In genomic region chr5:141241645-141242284, GRCm38 (mm10) we compare ENCODE assay signal across 8 mouse cellular contexts. TPM values are rescaled to one million over a fixed set of nuclear protein-coding genes. Genes with fewer than 3 reads are reported as not detected.
DNase-seq lines count a peak whose midpoint lies in the region; ATAC-seq and TF ChIP-seq lines count a peak whose summit lies in the region.

No protein-coding gene starts in this region.

- no peaks in the 10 kb centered on the region for H3K9me3 ChIP-seq in heart, embryonic 12.5 days (replicated peaks)
- H3K9me3 ChIP-seq in E14TG2a.4 (ENCODE audit: low read length), result no peaks in the 10 kb centered on the region
- no peaks in the 10 kb centered on the region for H3K9me3 ChIP-seq in hindbrain, embryonic 12.5 days (replicated peaks)
- H3K9me3 ChIP-seq in midbrain, embryonic 13.5 days, result no peaks in the 10 kb centered on the region

- 0 out of 2 replicates have a peak, but pooled peaks have one; percentile 53 for TF ChIP-seq POLR2A in brain, embryonic 14.5 days (IDR thresholded peaks at IDR 0.05; ENCODE audit: borderline replicate concordance, extremely low read depth, insufficient read depth, insufficient read length, poor library complexity, severe bottlenecking)

- H3K27ac ChIP-seq in heart, embryonic 12.5 days (ENCODE audit: poor library complexity, severe bottlenecking), result peak overlapping the region; percentile 72
- H3K27ac ChIP-seq in hindbrain, embryonic 12.5 days, result peak overlapping the region; percentile 73; the same call in 1 of the 2 replicates
- peak overlapping the region; percentile 75 for H3K27ac ChIP-seq in midbrain, embryonic 13.5 days

- H3K4me2 ChIP-seq in heart, embryonic 12.5 days, result peak overlapping the region; percentile 95
- peak overlapping the region; percentile 98 for H3K4me2 ChIP-seq in hindbrain, embryonic 12.5 days (replicated peaks)
- H3K4me2 ChIP-seq in midbrain, embryonic 13.5 days (replicated peaks), result peak overlapping the region; percentile 95

- intact Hi-C loops in heart, postnatal 25 days (cut with DNase I), result loop anchor here (5.0 to 10.0 kb wide), 2 partner anchors 377 to 1076 kb away; no protein-coding TSS in a partner anchor

- peaks cover 10% of the 10 kb centered on the region for H3K27me3 ChIP-seq in heart, embryonic 12.5 days (replicated peaks)
- peaks cover 71% of the 10 kb centered on the region for H3K27me3 ChIP-seq in E14TG2a.4 (ENCODE audit: insufficient read depth, low read length)
- H3K27me3 ChIP-seq in hindbrain, embryonic 12.5 days, result peaks cover 59% of the 10 kb centered on the region
- H3K27me3 ChIP-seq in midbrain, embryonic 13.5 days, result peaks cover 62% of the 10 kb centered on the region

- no peak for TF ChIP-seq CTCF in E14TG2a.4 (conservative IDR thresholded peaks at IDR 0.05; ENCODE audit: low read length)
- no peak for TF ChIP-seq CTCF in brain, embryonic 14.5 days (IDR thresholded peaks at IDR 0.05; ENCODE audit: borderline replicate concordance, extremely low read depth, insufficient read depth, insufficient read length)

- H3K36me3 ChIP-seq in heart, embryonic 12.5 days, result no peaks in the 10 kb centered on the region
- no peaks in the 10 kb centered on the region for H3K36me3 ChIP-seq in E14TG2a.4 (ENCODE audit: insufficient read depth, low read length)
- H3K36me3 ChIP-seq in hindbrain, embryonic 12.5 days, result no peaks in the 10 kb centered on the region
- H3K36me3 ChIP-seq in midbrain, embryonic 13.5 days, result no peaks in the 10 kb centered on the region

- H3K9ac ChIP-seq in heart, embryonic 12.5 days, result peak overlapping the region; percentile 89
- H3K9ac ChIP-seq in hindbrain, embryonic 12.5 days, result peak overlapping the region; percentile 85
- H3K9ac ChIP-seq in midbrain, embryonic 13.5 days (replicated peaks), result peak overlapping the region; percentile 80

- H3K4me3 ChIP-seq in heart, embryonic 12.5 days, result peak overlapping the region; percentile 87
- peak overlapping the region; percentile 84 for H3K4me3 ChIP-seq in E14TG2a.4 (replicated peaks; ENCODE audit: low read length)
- H3K4me3 ChIP-seq in hindbrain, embryonic 12.5 days, result peak overlapping the region; percentile 67
- peak overlapping the region; percentile 69 for H3K4me3 ChIP-seq in midbrain, embryonic 13.5 days (replicated peaks)

- peak; percentile 22; the same call in 1 of the 2 replicates for ATAC-seq in heart, embryonic 12.5 days (ENCODE audit: insufficient number of reproducible peaks, low FRiP score)
- ATAC-seq in hindbrain, embryonic 12.5 days (ENCODE audit: low FRiP score), result peak; percentile 61
- peak; percentile 60 for ATAC-seq in midbrain, embryonic 13.5 days

- 6% methylated on average over 81 of the region's 82 CpGs for WGBS in heart, embryonic 12.5 days
- WGBS in hindbrain, embryonic 12.5 days, result under 1% methylated on average over 52 of the region's 82 CpGs
- WGBS in midbrain, embryonic 13.5 days, result 1% methylated on average over 82 of the region's 82 CpGs

- H3K4me1 ChIP-seq in heart, embryonic 12.5 days (replicated peaks), result peaks cover 32% of the 10 kb centered on the region
- H3K4me1 ChIP-seq in E14TG2a.4 (replicated peaks; ENCODE audit: low read depth, low read length), result peaks cover 32% of the 10 kb centered on the region
- H3K4me1 ChIP-seq in hindbrain, embryonic 12.5 days, result peaks cover 32% of the 10 kb centered on the region
- peaks cover 36% of the 10 kb centered on the region for H3K4me1 ChIP-seq in midbrain, embryonic 13.5 days (replicated peaks)

- DNase-seq in heart, postnatal 25 days (ENCODE audit: low spot score), result no peak
- DNase-seq in brain, embryonic 14.5 days (ENCODE audit: low read depth), result no peak
- DNase-seq in B cell, adult 2 months, result no peak
- no peak for DNase-seq in urinary bladder, postnatal 36 days (ENCODE audit: low spot score in 2 of 2)

RNA-seq across cellular contexts. Expression of gene Sdk1, which starts 0.5 kb away (rescaled TPM):
- polyA plus RNA-seq in heart, embryonic 12.5 days (2016; fragmentation: Nextera tagmentation; extraction: Ambion mirVana), result 4.1 and 4.4 TPM in 2 replicates
- total RNA-seq in heart, postnatal 25 days (2021), result 1 to 10 TPM; 1.5 to 2.2 TPM
- polyA plus RNA-seq in brain, embryonic 14.5 days (2012; rRNA removed), result 3.7 and 7.3 TPM in 2 replicates
- polyA plus RNA-seq in hindbrain, embryonic 12.5 days (2016; fragmentation: Nextera tagmentation; extraction: Ambion mirVana), result 3.2 and 3.5 TPM in 2 replicates
- polyA plus RNA-seq in midbrain, embryonic 13.5 days (2015; fragmentation: Nextera tagmentation; extraction: Ambion mirVana), result 1.7 and 2.0 TPM in 2 replicates
